Mouse (Mus musculus): Measurements from ENCODE around the gene Kcnma1. TPM values are rescaled to one million over a fixed set of nuclear protein-coding genes. Genes with fewer than 3 reads are reported as not detected.

Gene Kcnma1
- polyA plus RNA-seq, 2 experiments: 5.4 to 8.5 TPM

- DNase-seq (ENCODE audit: low spot score) (no peak), ATAC-seq (ENCODE audit: low FRiP score, low read depth) (no peak)
- H3K27me3 ChIP-seq (ENCODE audit: control insufficient read depth, insufficient read depth, low read length): no peaks in the 10 kb centered on the region
- no peak overlapping the region for H3K4me3 ChIP-seq (replicated peaks; ENCODE audit: low read length)
- TF ChIP-seq POLR2A (IDR thresholded peaks at IDR 0.05; ENCODE audit: borderline replicate concordance, extremely low read depth, insufficient read depth, insufficient read length): no peak
- H3K4me1 ChIP-seq (ENCODE audit: control insufficient read depth, insufficient read depth, low read length): peaks cover 4% of the 10 kb centered on the region; the same call in 1 of the 2 replicates
- H3K9me3 ChIP-seq (ENCODE audit: control insufficient read depth, low read length): no peaks in the 10 kb centered on the region
- WGBS: 40% methylated on average over 1 of the region's 1 CpGs
- no peak overlapping the region for H3K4me2 ChIP-seq (replicated peaks; ENCODE audit: low read depth, low read length, severe bottlenecking)
- H3K9ac ChIP-seq (ENCODE audit: low read depth, low read length, severe bottlenecking): no peak overlapping the region
- H3K27ac ChIP-seq (replicated peaks; ENCODE audit: low read depth, low read length): no peak overlapping the region
- no peaks in the 10 kb centered on the region for H3K36me3 ChIP-seq (ENCODE audit: control insufficient read depth, insufficient read depth, low read length)
Observed at GRCm38 (mm10) chr14:23397642-23398041, 616.6 kb downstream of the Kcnma1 start.

- WGBS: 69% methylated on average over 3 of the region's 3 CpGs
- H3K27ac ChIP-seq (replicated peaks; ENCODE audit: low read depth, low read length): no peak overlapping the region
Observed at GRCm38 (mm10) chr14:23391566-23391965, 622.7 kb downstream of the Kcnma1 start.

DNA sequence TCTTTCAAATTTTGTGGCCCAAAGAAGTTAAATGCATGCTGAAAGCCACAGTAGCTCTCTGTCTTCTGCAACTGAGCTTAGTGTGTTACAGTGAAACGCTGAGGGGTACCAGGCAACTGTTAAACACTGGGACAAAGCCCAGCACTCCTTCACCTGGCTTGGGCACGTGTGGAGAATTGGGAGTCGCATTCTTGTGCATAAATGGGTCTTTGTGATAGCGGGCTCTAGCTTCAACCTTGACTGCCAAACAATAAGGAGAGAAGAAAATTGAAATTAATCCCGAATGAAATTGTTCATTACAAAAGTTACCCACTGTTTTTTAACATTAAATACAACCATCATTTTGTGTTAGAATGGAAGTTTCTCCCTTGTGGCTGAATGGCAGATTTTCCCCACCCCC is 623.5 kb downstream of the Kcnma1 start:
- no peaks in the 10 kb centered on the region for H3K27me3 ChIP-seq (ENCODE audit: control insufficient read depth, insufficient read depth, low read length)
- no peak overlapping the region for H3K9ac ChIP-seq (ENCODE audit: low read depth, low read length, severe bottlenecking)
- H3K36me3 ChIP-seq (ENCODE audit: control insufficient read depth, insufficient read depth, low read length): no peaks in the 10 kb centered on the region
- DNase-seq (ENCODE audit: low spot score): no peak
- ATAC-seq (ENCODE audit: low FRiP score, low read depth): no peak
- TF ChIP-seq POLR2A (IDR thresholded peaks at IDR 0.05; ENCODE audit: borderline replicate concordance, extremely low read depth, insufficient read depth, insufficient read length): no peak
- peaks cover 22% of the 10 kb centered on the region for H3K4me1 ChIP-seq (ENCODE audit: control insufficient read depth, insufficient read depth, low read length)
- H3K27ac ChIP-seq (replicated peaks; ENCODE audit: low read depth, low read length): no peak overlapping the region
- H3K9me3 ChIP-seq (ENCODE audit: control insufficient read depth, low read length): no peaks in the 10 kb centered on the region
- H3K4me3 ChIP-seq (replicated peaks; ENCODE audit: low read length): no peak overlapping the region
- WGBS: 33% methylated on average over 5 of the region's 5 CpGs
- H3K4me2 ChIP-seq (replicated peaks; ENCODE audit: low read depth, low read length, severe bottlenecking): no peak overlapping the region

More at GRCm38 (mm10) chr14:23391566-23391965, 622.7 kb downstream of the Kcnma1 start:
- DNase-seq (ENCODE audit: low spot score) (no peak), ATAC-seq (ENCODE audit: low FRiP score, low read depth) (no peak)
- Histone ChIP-seq H3K4me3 (replicated peaks; ENCODE audit: low read length) (no peak overlapping the region), H3K4me2 (replicated peaks; ENCODE audit: low read depth, low read length, severe bottlenecking) (no peak overlapping the region), H3K9ac (ENCODE audit: low read depth, low read length, severe bottlenecking) (no peak overlapping the region), H3K36me3 (ENCODE audit: control insufficient read depth, insufficient read depth, low read length) (no peaks in the 10 kb centered on the region), H3K9me3 (ENCODE audit: control insufficient read depth, low read length) (no peaks in the 10 kb centered on the region), H3K27me3 (ENCODE audit: control insufficient read depth, insufficient read depth, low read length) (no peaks in the 10 kb centered on the region), H3K4me1 (ENCODE audit: control insufficient read depth, insufficient read depth, low read length) (peaks cover 22% of the 10 kb centered on the region)
- no peak for TF ChIP-seq POLR2A (IDR thresholded peaks at IDR 0.05; ENCODE audit: borderline replicate concordance, extremely low read depth, insufficient read depth, insufficient read length)

- no peak for DNase-seq (ENCODE audit: low spot score)
Observed at GRCm38 (mm10) chr14:23390161-23390560, 624.1 kb downstream of the Kcnma1 start.

GRCm38 (mm10) chr14:23386786-23387185 is 627.5 kb downstream of the Kcnma1 start:
- TF ChIP-seq POLR2A (IDR thresholded peaks at IDR 0.05; ENCODE audit: borderline replicate concordance, extremely low read depth, insufficient read depth, insufficient read length): no peak
- H3K4me1 ChIP-seq (ENCODE audit: control insufficient read depth, insufficient read depth, low read length): peaks cover 22% of the 10 kb centered on the region
- WGBS: 97% methylated on average over 3 of the region's 3 CpGs

More at GRCm38 (mm10) chr14:23390161-23390560, 624.1 kb downstream of the Kcnma1 start:
- H3K36me3 ChIP-seq (ENCODE audit: control insufficient read depth, insufficient read depth, low read length): no peaks in the 10 kb centered on the region
- TF ChIP-seq POLR2A (IDR thresholded peaks at IDR 0.05; ENCODE audit: borderline replicate concordance, extremely low read depth, insufficient read depth, insufficient read length): no peak
- H3K4me1 ChIP-seq (ENCODE audit: control insufficient read depth, insufficient read depth, low read length): peaks cover 22% of the 10 kb centered on the region
- no peaks in the 10 kb centered on the region for H3K27me3 ChIP-seq (ENCODE audit: control insufficient read depth, insufficient read depth, low read length)
- 14% methylated on average over 4 of the region's 4 CpGs for WGBS
- no peak overlapping the region for H3K9ac ChIP-seq (ENCODE audit: low read depth, low read length, severe bottlenecking)
- H3K9me3 ChIP-seq (ENCODE audit: control insufficient read depth, low read length): no peaks in the 10 kb centered on the region
- H3K4me2 ChIP-seq (replicated peaks; ENCODE audit: low read depth, low read length, severe bottlenecking): peak overlapping the region; percentile 27
- H3K4me3 ChIP-seq (replicated peaks; ENCODE audit: low read length): no peak overlapping the region
- ATAC-seq (ENCODE audit: low FRiP score, low read depth): 0 out of 2 replicates have a peak, but pooled peaks have one; percentile 3
- H3K27ac ChIP-seq (replicated peaks; ENCODE audit: low read depth, low read length): peak overlapping the region; percentile 28; the same call in 1 of the 2 replicates

More at GRCm38 (mm10) chr14:23386786-23387185, 627.5 kb downstream of the Kcnma1 start:
- no peaks in the 10 kb centered on the region for H3K36me3 ChIP-seq (ENCODE audit: control insufficient read depth, insufficient read depth, low read length)
- no peak overlapping the region for H3K4me2 ChIP-seq (replicated peaks; ENCODE audit: low read depth, low read length, severe bottlenecking)
- H3K27me3 ChIP-seq (ENCODE audit: control insufficient read depth, insufficient read depth, low read length): no peaks in the 10 kb centered on the region
- no peak for DNase-seq (ENCODE audit: low spot score)
- no peak overlapping the region for H3K4me3 ChIP-seq (replicated peaks; ENCODE audit: low read length)
- H3K9ac ChIP-seq (ENCODE audit: low read depth, low read length, severe bottlenecking): no peak overlapping the region
- ATAC-seq (ENCODE audit: low FRiP score, low read depth): no peak
- no peak overlapping the region for H3K27ac ChIP-seq (replicated peaks; ENCODE audit: low read depth, low read length)
- no peaks in the 10 kb centered on the region for H3K9me3 ChIP-seq (ENCODE audit: control insufficient read depth, low read length)

All from limb, embryonic 14.5 days (tissue).